Mouse (Mus musculus) small intestine, adult 2 months (tissue): Measurements from ENCODE around the gene Kcnmb3. TPM values are rescaled to one million over a fixed set of nuclear protein-coding genes. Genes with fewer than 3 reads are reported as not detected.

Source experiments
- H3K27ac ChIP-seq: fragments of 200-500 bp; 2 replicates; pipeline ENCODE4 v1.5.1; 2012; ENCODE audit warnings: low read depth, low read length, control low read depth, inconsistent platforms; ENCODE audit not compliant: insufficient read depth
- H3K27me3 ChIP-seq: fragments of 200-500 bp; 2 replicates; pipeline ENCODE4 v1.6.1; 2012; ENCODE audit warnings: mild to moderate bottlenecking, moderate library complexity, low read length, inconsistent platforms; ENCODE audit not compliant: control insufficient read depth, insufficient read depth
- H3K36me3 ChIP-seq: fragments of 200-500 bp; 2 replicates; pipeline ENCODE4 v1.6.1; 2012; ENCODE audit warnings: mild to moderate bottlenecking, low read length, control low read depth, inconsistent platforms; ENCODE audit not compliant: control insufficient read depth, insufficient read depth
- H3K4me1 ChIP-seq: fragments of 200-500 bp; 2 replicates; pipeline ENCODE4 v1.6.1; 2012; ENCODE audit warnings: low read length, inconsistent platforms, mixed read lengths; ENCODE audit not compliant: control insufficient read depth, insufficient read depth, insufficient read length
- H3K4me3 ChIP-seq: fragments of 200-500 bp; 2 replicates; pipeline ENCODE4 v1.5.1; 2012; ENCODE audit warnings: low read depth, mild to moderate bottlenecking, control low read depth, inconsistent platforms, low read length, moderate library complexity
- CTCF ChIP-seq: fragments of 200-500 bp; IDR thresholded peaks from 2 replicates; pipeline ENCODE4 v1.5.1; 2012; ENCODE audit warnings: low read depth, mild to moderate bottlenecking, control low read depth, inconsistent platforms, low read length, moderate library complexity, mixed read lengths; ENCODE audit not compliant: insufficient replicate concordance, insufficient read length; ENCODE audit errors: extremely low read depth
- POLR2A ChIP-seq: fragments of 200-500 bp; IDR thresholded peaks from 2 replicates; pipeline ENCODE4 v1.6.1; 2012; ENCODE audit warnings: low read depth, mild to moderate bottlenecking, control low read depth, inconsistent platforms, low read length, moderate library complexity
- WGBS: fragments of 180-500 bp; shearing (Covaris S2); methylation state at CpG from one replicate; pipeline ENCODE4 v1.1.7; 2018; 5-methylcytosine and 5-hydroxymethylcytosine counted together
- polyA plus RNA-seq: library from polyadenylated mRNA; depleted of rRNA; stranded (reverse); fragments of >200 nt; gene quantifications from 2 replicates; pipeline ENCODE4 v1.2.3, GENCODE M21; 2012

Gene Kcnmb3
- polyA plus RNA-seq, 1 experiment = not detected

DNA sequence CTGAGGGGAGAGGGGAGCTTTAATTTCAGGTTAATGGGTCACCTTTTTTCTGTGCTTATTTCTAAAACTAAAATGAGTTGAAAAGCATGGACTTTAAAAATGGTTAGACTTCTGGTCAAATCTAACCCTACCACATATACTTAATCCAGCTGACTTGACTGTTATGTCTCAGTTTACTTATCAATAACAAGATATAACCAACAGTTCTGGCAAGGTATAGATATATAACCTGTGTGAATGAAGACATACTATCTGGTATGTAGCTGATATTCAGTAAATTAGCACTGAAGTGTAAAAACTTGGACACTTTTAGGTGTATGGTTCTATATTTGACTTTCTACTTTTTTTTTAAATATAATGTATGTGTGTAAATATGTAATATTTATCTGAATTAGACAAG lies 21.5 kb upstream of the Kcnmb3 start:
- H3K36me3 ChIP-seq = peaks cover 26% of the 10 kb centered on the region
- H3K4me1 ChIP-seq = peaks cover 4% of the 10 kb centered on the region
- no peak overlapping the region for H3K4me3 ChIP-seq

DNA sequence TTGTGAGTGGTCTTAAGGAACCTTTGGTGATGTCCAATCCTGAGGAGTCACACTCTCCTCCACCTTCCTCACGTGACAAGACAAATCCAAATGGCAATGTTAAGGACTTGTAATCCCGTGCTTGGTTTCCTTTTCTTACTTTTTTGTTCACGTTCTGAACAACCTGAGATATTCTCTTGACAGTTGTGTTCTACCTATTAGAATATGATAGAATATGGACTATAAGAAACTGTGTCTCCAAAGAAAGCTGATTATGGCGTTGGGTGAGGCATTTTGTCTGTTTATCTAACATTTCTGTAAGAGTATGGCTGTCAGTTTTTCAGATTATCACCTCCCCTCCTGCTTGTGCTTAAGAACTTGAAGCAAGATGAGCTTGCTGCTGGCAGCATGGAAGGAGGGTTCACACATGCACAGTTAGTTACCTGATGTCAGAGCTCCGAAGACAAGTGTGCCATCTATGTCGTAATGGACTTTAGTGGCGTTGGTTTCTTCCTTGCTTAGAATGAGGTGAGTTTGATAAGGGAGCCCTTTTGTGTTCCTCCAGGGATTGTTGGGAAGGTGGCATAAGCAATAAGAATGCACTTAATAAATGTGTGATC lies 20.8 kb upstream of the Kcnmb3 start:
- H3K36me3 ChIP-seq = peaks cover 23% of the 10 kb centered on the region
- WGBS = 83% methylated on average over 7 of the region's 7 CpGs
- TF ChIP-seq POLR2A = no peak
- TF ChIP-seq CTCF = no peak
- no peaks in the 10 kb centered on the region for H3K27me3 ChIP-seq
- no peak overlapping the region for H3K4me3 ChIP-seq
- H3K4me1 ChIP-seq = peaks cover 4% of the 10 kb centered on the region
- H3K27ac ChIP-seq = no peak overlapping the region

More for the DNA sequence above, 21.5 kb upstream of the Kcnmb3 start:
- TF ChIP-seq POLR2A (no peak), CTCF (no peak)
- H3K27ac ChIP-seq = no peak overlapping the region
- no peaks in the 10 kb centered on the region for H3K27me3 ChIP-seq

DNA sequence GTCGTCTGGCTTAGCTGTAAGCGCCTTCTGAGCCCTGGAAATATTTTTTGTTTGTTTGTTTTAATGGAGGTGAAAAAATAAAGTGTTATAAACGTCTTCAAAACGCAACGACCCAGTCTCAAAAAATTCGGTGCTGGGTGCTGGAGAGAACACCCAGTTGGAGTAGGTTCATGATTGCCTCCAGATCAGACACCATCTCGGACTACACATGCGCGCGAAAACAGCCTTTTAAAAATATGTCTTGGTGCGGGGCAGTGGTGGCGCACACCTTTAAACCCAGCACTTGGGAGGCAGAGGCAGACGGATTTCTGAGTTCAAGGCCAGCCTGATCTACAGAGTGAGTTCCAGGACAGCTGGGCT lies 19.1 kb upstream of the Kcnmb3 start:
- H3K27ac ChIP-seq = peak overlapping the region; percentile 68
- WGBS = 2% methylated on average over 13 of the region's 13 CpGs
- H3K36me3 ChIP-seq = peaks cover 12% of the 10 kb centered on the region
- H3K4me3 ChIP-seq = peak overlapping the region; percentile 73
- H3K4me1 ChIP-seq = peaks cover 4% of the 10 kb centered on the region
- TF ChIP-seq POLR2A (no peak), CTCF (no peak)
- H3K27me3 ChIP-seq = no peaks in the 10 kb centered on the region

DNA sequence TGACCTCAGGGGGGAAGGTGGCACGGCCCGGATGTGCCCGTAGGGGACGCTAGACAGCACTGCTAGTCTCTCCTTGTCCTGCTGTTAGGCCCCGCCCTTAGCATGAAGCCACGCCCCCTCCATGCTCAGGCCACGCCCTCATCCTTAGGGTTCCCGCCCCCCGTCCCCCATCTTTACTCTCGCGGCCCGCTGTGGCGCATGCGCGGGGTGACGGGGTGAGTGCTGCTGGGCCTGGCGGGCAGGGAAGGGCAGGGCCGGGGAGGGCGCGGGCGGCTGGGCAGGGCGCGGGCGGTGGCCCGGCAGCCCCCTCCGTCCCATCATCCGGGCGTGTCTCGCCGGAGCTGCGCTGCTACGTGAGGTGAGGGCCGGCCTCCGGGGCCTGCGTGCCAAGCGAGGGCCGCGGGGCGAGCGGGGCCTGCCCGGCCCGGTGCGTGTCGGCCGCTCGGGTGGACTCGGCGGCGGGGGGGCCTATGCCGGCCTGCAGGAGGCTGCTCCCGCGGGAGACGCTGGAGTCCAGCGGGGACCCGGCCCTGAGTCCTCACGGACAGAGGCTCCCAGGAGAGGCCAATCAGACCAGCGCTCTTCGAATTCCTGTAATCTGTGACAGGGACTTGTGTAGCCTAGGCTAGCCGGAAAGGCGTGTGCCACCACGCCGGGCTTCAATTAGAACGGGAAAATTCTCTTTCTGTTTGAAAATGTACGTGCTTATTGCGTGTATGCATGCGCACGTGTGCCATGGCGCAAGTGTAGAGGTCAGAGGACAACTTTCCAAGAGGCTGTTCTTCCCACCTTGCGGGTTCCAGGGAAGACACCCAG lies 18.6 kb upstream of the Kcnmb3 start:
- H3K27ac ChIP-seq = peak overlapping the region; percentile 68
- peak overlapping the region; percentile 73 for H3K4me3 ChIP-seq
- peaks cover 4% of the 10 kb centered on the region for H3K4me1 ChIP-seq
- H3K36me3 ChIP-seq = peaks cover 8% of the 10 kb centered on the region; the same call in 1 of the 2 replicates
- no peaks in the 10 kb centered on the region for H3K27me3 ChIP-seq
- under 1% methylated on average over 69 of the region's 69 CpGs for WGBS
- TF ChIP-seq POLR2A (0 out of 2 replicates have a peak, but pooled peaks have one; percentile 15), CTCF (peak; percentile 83)

DNA sequence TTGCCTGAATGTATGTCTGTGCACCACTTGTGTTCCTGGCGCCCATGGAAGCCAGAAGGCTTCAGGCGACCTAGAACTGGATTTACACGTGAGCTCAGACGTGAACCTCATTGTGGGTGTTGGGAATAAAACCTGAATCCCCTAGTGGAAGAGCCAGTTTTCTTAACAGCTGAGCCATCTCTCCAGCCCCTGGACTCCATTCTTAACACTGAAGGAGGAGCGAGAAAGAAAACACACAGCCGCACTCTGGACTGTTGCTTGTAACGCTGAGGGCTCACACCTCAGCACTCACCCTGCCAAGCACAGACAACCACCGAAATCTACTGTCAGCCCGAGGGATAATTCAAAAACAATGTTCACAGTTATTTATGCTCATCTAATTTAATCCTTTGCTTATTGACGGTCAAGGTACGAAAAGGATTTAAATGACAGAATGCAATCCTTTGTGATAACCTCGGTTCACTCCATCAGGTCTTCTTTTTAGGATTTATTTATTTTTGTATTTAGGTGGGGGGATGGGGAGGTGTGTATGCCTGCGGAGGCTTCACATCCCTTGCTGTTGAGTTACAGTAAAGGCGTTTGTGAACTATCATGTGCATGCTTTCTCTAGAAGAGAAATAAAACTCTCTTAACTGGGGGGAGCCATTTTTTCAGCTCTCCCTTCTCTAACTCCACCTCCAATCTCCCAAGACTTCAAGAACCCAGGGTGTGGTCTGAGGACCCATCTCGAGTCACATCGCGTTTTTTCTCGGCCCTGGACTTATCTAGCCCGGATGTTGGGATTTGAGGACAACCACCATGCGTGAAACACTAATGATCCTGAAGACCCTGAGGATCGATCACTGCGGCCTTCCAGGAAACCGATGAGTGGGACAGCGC lies 17.7 kb upstream of the Kcnmb3 start, which contains the start of gene Zfp639:
Gene Zfp639 (plus strand): TSS at position 764 of the 879 bp plus-strand sequence.
- 0 out of 2 replicates have a peak, but pooled peaks cover 2% of the 10 kb centered on the region for H3K36me3 ChIP-seq
- TF ChIP-seq CTCF (no peak), POLR2A (peak; percentile 36; the same call in 1 of the 2 replicates)
- peak within 1 kb of the TSS; percentile 68 for H3K27ac ChIP-seq
- H3K4me3 ChIP-seq = peak within 1 kb of the TSS; percentile 73
- peaks cover 4% of the 10 kb centered on the region for H3K4me1 ChIP-seq
- H3K27me3 ChIP-seq = no peaks in the 10 kb centered on the region
- 8% methylated on average over 24 of the region's 24 CpGs for WGBS

DNA sequence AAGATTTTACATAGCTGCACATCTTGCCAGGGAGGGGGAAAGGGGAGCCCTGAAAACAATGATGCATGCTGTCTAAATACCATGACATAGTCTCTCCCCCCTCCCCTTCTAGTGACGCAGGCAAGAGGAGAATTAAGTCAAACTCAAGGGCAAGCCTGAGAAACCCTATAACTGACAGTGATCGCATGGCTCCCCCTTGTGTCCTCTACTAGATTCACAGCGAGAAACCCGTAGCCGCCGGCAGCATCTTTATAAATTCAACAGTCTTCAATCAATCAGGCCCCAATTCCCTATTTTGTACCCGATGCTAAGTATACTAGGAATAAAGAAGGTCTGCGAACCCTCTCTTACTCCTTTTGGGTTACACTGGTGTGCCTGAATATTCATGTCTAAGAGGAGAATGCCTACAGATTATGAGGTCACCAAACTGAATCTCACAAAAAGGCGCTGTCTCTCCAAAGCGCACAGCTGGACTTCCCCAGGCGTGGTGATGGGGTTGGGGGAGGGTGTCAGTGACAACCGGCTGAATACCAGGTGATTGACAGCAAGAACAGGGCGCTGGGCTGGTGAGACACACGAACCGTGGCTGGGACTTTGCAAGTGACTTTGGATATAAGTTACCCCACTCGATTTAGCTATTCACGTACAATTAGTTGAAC lies 16.8 kb upstream of the Kcnmb3 start:
- no peaks in the 10 kb centered on the region for H3K36me3 ChIP-seq
- 3% methylated on average over 17 of the region's 17 CpGs for WGBS
- no peak overlapping the region for H3K27ac ChIP-seq

More for the DNA sequence above, 16.8 kb upstream of the Kcnmb3 start:
- Histone ChIP-seq H3K27me3 (no peaks in the 10 kb centered on the region), H3K4me3 (no peak overlapping the region), H3K4me1 (peaks cover 4% of the 10 kb centered on the region)
- TF ChIP-seq POLR2A = no peak
- peak; percentile 84; the same call in 1 of the 2 replicates for TF ChIP-seq CTCF
